Mouse (Mus musculus): ENCODE data around the gene Robo1.

The Robo1 gene

DNA sequence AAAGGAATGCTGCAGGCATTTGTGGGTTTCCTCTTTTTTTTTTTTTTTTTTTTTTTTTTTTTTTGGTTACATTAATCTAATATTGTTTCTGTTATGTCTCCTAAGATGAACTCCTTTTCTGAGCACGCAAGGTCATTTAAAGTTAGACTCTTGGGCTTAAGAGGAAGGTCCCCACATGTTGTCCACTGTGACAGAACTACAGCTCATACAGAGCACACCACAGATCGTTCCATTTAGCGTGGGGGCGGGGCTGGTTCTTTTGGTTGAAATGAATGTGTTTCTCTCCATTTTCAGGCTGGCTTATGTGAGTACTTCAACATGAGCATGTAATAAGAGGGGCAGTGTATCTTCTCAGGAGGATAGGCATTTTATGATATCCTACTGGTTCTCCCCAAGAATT, 622.8 kb downstream of the Robo1 start:
- DNase-seq (ENCODE audit: low read depth, low spot score): no peak

DNA sequence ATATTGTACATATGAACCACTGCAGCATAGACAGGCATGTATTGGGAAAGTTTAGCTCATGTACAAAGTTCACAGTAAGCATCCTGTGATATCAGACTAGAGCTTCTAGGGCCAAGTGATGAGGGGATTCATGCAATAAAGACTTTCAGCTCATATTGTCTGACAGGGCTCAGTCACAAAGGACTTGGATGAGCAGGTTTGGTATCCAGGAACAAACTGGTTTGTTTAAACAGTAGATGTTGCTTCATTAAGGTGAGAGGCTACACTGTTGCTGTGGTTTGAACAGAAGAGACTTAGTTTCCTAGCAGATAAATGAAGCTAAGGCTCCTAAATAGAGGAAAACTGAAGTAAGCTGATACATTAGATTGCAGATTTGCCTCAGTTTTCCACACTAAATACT, 626.8 kb downstream of the Robo1 start:
- no peak for DNase-seq (ENCODE audit: low read depth, low spot score)

DNA sequence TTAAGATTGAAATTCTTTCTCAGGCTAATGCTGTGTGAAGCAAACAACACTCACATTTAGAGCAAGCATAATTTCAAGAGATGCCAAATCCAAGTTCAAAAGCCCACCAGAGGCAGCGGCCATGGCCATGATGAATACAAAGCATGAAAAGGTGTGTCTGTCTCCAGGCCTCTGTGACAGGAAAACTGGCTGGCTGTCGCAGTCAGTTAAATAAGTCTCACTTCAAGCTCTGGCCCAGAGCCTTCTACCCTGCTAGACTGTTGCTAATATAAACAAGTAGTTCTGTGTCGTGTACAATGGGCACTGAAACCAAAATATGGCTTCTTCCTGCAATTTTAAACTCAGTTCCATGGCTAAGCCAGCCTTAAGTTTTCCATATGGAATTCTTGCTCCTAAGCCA, 629.1 kb downstream of the Robo1 start:
- no peak for DNase-seq (ENCODE audit: low read depth, low spot score)

DNA sequence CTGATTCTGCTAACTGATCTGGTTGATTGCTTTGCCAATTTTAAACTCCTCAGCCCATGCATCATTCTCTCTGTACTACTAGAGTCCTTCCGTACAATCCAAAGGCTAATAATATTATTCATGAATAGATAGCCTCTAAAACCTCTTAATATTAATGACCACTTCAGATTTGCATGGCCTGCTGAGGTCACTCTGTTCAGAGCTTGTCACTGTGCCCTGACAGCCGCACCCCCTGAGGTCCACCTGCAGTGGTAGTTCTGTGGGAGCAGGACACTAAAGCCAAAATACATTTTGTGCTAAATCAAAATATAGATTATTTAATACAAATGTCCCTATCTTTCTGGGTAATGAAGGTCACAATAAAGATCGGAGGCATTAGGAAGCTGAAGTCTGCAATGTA, 631.8 kb downstream of the Robo1 start:
- DNase-seq (ENCODE audit: low read depth, low spot score): no peak

DNA sequence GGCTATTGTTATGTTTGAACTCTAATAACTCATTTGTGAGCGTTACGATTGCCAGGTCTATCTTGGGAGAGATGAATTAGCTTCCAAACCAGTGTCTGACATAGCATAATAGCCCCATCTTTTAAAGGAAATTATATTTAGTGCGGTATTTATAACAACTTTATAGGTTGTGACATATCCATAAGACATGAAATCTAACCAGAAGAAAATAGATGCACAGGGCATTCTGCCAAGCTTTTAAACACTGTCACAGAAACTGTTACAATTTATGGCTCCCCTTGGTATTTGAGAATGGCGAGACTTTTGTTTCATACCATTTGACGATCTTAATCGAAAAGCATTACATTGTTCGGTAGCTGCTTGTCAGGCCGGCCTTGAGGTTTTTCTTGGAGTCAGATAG, 632.7 kb downstream of the Robo1 start:
- no peak for DNase-seq (ENCODE audit: low read depth, low spot score)

DNA sequence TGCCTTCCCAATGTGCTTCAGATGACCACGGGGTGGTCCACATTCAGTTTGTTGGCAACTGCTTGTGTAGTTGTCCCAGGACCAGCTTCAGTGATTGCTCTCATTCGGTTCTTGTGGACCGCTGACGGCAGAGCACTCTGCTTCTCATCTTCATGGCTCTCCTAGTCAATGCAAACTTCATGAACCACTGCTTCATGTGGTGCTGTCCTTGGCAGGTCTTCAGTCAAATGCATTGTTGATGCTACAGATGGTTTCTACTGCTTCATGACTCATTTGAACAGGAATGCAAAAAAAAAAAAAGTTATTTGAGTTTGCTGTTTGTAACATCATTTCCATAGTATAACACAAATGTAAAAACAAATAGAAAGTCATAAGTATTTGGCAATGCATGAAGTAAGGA, 636.3 kb downstream of the Robo1 start:
- DNase-seq (ENCODE audit: low read depth, low spot score): no peak

DNA sequence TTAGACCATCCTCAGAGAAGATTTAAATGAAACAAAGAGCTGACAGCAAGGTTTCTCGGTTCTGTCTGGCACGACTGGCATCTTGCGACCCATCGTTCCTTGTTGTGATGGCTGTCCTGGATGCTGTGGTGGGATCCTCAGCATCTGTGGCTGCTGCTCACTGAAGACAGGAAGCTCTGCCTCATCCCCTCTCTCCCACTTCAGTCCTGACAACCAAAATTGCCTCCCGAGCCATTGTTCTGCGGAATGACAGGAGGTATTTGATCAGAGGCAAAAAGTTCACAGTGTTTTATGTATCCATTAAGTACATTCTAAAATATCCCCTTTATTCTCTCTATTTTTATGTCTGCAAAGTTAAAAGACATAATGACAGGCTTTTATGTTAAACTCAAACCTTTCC, 643.9 kb downstream of the Robo1 start:
- no peak for DNase-seq (ENCODE audit: low read depth, low spot score)

DNA sequence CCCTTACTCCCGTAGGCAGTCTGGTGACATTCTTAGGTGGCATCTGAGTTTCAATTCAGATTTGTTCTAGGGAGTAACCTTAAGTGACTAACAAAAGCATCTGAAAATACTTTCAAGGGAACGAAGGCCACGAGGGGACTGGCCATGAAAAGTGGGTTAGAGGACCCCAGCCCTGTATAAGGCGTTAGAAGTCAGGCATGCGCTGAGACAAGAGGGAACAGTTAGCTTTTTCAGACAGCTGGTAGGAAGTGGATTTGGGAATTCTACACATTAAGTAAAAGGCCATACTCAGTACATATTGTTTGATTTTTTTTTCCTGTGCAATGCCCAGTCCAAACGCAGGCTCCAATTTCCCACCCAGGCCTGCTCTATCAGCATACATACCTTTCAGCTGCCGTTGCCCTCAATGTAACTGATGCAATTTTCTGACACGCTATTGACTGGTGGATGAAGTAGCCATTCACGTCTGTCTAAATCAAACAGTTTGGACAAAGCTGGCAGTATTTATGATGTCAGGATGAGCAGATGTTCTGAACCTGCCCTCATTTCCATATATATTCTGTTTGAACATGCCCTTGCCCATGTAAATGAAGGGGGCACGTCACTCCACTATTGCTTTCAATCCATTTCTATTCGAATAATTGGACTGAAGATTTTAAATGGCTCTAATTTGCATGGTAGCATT, 651.1 kb downstream of the Robo1 start:
- DNase-seq (ENCODE audit: low read depth, low spot score): no peak

DNA sequence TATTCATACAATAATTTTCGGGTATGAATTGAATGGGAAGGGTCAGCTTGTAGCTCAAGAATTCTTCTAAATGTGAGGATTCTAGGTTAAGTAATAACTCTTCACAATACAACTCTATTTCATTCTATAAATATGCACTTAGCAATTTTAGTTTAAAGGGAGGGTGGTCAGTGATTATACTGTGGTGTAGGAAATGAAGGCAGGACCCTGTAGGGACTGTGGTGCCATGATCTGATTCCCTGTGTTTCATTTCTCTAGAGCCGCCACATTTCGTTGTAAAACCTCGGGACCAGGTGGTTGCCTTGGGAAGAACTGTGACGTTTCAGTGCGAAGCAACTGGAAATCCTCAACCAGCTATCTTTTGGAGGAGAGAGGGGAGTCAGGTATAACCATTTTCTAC, 651.7 kb downstream of the Robo1 start:
- DNase-seq (ENCODE audit: low read depth, low spot score): no peak

DNA sequence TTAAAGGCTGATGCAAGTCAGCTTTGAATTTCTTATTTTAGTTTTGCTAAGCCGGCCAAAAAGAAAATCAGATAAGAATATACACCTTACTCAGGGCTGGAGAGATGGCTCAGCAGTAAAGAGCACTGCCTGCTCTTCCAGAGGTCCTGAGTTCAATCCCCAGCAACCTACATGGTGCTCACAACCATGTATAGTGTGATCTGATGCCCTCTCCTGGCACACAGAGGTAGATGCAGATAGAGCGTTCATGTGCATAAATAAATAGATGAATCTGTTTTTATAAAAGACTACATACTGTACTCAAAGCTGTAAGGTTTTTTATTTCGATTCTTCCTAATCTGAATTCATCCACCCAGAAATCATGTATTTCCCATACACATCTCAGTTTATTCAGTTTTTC, 655.7 kb downstream of the Robo1 start:
- no peak for DNase-seq (ENCODE audit: low read depth, low spot score)

DNA sequence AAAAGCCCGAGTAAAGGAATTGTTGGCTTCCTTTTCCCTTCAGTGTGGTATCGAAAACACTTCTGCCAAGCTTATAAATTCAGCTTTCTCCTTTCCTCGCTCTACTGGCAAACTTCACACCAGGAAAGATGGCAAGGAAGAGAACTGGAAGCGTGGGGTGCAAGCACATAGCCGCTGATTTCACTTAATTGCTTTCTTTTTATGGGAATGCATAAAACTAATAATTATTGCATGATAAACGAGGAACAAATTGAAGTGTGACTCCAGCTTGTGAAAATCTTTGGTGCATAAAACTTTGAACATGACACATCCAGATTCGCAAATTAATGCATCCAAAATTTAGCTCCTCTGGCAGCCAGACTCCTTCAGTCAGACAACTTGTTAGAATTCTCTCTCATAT, 659.4 kb downstream of the Robo1 start:
- no peak for DNase-seq (ENCODE audit: low read depth, low spot score)

DNA sequence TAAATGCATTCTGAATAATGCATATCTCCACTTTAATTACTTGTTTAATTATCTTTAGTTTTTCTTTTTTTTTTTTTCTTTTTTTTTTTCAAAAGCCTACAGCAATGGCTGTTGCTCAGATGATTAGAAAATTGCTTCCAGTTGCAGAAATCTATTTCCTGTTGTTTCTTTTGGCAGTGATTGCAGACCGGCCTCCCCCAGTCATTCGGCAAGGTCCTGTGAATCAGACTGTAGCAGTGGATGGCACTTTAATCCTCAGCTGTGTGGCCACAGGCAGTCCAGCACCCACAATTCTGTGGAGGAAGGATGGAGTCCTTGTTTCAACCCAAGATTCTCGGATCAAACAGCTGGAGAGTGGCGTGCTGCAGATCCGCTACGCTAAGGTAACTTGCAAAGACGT, 661.9 kb downstream of the Robo1 start:
- DNase-seq (ENCODE audit: low read depth, low spot score): no peak

DNA sequence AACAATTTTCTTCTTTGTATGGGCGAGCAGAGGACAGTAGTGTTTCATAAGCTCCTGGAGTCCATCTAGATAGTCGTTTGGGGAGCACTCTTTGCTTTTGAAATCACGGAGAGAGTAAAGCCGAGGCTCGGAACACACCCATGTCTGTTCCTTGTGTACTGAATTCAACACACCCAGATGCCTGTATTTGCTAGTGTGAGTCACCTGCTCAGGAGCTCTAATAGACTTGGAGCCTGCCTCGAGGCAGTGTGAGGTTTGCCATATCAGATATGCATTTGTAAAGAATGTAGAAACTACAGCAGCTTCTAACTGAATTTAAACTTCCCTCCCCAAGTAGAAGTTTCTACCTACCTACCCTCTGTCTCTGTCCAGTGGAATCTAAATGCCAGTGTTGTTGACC, 665.6 kb downstream of the Robo1 start:
- no peak for DNase-seq (ENCODE audit: low read depth, low spot score)

DNA sequence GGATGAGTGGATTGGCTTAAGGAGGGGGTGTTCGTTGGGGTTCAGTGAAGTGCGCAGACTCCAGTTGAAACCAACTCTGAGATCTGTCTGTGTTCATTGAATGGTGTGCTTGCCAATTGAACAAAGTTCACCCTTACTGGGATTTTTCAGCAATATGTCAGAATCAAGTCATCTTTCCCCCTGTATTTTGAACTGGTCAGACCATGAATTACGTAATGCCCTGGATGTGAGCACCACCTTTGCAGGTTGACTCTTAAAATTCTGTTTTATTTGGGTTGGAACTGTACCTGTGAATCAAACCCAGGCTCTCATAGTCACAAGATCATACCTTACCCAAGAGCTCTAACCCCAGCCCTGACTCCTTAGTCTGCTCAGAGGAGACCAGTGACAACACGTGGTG, 666.6 kb downstream of the Robo1 start:
- no peak for DNase-seq (ENCODE audit: low read depth, low spot score)

DNA sequence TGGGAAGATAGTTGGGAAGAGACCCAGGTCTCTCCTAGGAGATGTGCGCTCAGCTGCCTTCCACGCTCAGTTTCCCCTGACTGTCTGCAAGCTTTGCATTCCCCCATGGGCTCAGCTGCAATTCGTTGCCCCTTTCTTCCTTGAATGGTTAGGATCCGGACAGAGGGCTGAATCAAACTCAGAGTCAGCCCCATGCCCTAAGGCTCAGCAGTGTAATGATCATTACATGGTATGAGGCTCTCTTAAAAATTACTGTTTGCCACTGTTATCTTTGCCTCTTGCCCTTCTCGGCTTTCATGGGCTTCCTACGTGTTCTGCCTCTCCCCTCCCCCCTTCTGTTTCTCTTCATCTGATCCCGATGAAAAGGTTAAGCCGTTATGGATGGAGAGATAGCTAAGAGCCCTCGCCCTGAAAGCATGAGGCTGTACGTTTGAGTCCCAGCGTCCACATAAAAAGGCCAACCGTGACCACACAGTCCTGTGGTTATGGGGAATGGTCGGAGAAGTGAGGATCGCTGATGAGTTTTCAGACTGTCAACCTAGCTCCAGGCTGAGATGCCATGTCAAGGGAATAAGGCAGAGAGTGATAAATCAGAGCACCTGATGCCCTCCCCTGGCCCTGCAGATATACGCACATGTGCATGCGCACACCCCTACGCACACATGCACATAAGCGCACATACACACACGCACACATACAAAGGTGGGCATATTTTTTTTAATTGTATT, 668.9 kb downstream of the Robo1 start:
- no peak for DNase-seq (ENCODE audit: low read depth, low spot score)

DNA sequence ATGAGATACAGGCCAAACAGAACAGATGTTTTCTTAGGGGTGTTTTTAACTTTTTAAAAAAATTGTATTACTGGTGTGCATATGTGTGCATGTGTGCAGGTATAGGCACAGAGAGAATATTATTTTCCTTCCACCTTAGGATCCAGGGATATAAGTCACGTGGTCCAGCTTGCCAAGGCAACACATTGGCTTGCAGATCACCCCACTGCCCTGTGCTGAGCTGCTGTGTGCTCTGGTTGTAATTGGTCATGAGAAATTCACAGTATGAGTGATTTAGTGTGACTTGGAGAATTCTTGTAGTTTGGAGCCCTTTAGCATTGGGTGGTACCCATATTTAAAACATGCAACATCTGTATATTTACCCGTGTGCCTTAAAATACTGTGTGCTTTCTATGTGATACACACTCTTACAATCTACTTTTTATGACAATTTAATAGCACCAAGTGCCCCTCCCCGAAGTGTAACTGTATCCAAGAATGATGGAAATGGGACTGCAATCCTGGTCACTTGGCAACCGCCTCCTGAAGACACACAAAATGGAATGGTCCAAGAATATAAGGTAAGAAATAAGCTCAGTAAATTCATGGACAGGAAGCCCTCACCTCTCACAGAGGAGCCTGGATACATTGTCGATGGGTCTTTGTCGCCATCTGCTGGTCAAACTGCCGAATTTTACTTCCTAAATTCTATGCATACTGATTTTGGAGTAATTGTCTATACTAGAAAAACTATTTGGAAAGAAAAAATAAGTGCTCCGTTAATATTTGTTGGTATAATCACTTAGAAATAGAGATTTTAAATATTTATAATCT, 671.5 kb downstream of the Robo1 start:
- DNase-seq (ENCODE audit: low read depth, low spot score): peak; percentile 42

DNA sequence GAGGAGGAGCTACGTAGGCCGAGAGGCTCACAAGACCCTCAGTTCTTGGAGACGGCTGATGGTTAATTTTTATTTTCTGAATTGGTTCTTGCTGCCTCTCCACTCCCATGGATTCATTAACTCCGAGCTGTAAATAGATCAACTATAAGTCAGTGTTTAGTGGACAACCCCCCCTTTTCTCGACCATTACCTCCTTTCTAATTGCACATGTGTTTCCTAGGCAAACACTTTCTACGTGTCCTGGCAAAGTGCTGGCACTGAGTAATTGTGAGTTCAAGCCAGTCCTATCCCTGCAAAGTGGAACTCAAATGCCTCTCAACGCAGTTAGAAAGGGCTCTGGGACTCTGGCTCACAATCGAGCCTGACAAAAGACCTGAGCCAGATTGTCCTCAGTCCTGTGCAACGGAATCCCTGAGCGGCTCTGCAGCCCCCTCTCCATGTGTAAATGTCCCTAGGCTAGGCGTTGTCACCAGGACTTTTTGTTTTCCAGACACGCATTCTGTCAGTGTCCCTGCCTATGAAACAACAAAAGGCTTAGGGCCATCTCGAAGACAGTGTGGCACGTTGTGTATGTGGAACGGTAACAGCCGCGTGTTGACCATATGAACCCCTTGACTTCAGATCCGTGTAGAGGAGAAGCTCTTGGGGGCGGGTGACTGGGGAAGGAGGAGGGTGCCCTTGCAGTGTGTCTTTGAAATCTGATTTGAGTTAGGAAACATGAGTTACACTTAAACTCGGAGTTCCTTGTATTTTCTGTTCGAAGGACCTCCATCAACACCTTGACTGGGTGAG, 682.5 kb downstream of the Robo1 start:
- no peak for DNase-seq (ENCODE audit: low read depth, low spot score)

DNA sequence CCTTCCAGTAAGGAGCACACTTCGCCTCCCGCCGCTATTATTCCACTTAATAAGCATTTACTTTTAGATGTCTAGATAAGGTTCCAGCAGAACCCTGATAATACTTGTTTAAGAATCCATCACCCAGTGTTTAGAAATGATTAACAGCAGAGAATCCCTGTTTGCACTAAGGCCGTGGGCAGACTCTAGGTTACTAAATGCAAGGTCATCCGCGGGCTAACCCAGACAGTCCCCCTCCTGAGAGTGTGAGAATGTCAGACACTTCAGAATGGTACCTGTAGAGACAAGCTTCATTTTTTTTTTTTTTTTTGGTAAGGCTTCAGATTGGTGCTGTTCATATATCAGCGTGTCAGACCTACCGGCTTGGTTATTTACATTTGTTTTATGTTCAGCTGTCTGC, 685.1 kb downstream of the Robo1 start:
- no peak for DNase-seq (ENCODE audit: low read depth, low spot score)

DNA sequence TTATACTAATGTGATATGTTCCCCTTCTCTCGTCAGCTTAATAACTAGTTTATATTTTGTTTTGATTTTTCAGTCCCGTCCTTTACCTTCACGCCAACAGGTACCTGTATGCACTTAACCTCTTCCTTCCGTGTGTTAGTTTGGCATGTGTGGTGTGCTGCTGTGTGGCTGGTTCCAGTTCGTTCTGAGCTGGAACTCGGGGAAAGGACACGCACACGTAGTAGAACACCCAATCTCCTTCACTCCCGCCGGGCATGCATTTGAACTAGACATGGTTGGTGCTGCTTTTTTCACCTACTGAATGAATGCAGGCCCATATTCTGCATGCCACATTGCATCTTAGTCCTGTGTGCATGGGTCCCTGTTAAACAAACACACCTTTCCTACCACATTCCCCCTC, 685.5 kb downstream of the Robo1 start:
- no peak for DNase-seq (ENCODE audit: low read depth, low spot score)

DNA sequence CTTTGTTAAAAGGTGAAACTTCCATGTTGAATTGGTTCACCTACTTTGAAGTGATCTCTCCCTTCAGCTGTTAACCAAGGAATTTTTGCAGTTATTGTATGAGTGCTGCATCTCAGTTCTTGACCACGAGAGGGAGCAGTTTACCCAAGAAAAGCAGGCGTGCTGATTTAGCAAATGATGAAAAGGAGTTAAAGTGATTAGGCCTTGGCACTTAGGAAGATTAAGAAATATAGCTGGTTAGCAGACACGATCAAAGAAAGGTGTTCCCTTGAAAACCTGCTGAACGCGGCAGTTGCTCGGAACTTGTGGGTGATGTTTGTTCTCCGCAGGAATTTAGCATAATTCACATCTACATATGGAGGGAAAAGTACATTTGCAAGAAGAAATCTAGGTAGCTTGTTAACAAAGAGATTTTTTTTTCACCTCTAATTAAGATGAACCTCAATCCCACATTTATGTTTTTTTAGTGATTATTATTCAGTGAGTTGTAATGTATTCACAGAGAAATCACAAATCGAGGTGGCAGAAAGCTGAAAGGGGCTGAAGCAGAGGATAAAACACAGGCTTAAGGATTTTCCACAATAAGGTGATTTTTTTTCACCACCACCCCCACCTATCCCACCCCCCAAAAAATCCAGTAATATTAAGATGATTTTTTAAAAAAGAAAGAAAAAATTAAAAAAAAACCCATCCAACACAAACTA, 687.3 kb downstream of the Robo1 start:
- DNase-seq (ENCODE audit: low read depth, low spot score): no peak

DNA sequence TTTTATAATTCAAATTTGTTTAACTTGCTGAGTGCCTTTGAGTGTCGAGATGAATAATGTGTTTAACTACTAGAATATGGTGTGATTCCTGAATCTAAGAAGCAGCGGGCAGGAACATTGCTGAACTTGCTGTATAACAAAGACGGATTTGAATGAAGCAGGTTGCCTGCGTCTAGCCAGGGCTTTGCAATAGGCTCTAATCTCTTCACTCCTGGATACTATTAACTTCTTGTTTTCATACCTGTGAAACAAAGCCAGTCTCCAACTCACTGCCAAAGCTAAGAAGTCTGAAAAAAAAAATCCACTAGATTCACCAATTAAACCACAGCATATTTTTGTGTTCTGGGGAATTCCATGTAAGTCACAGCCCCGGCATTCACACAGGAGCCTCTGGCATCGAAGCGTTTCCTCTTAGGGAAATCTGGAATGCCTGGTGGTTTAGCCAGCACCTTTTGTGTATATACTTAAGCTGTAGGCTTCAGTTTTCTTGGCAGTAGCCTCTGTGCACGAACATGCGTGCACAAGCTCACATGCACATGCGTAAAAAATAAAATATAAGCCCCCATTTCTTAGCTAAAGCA, 687.9 kb downstream of the Robo1 start:
- DNase-seq (ENCODE audit: low read depth, low spot score): no peak
